26 mouse cellular contexts compared by ENCODE assay signal in the genomic region with DNA sequence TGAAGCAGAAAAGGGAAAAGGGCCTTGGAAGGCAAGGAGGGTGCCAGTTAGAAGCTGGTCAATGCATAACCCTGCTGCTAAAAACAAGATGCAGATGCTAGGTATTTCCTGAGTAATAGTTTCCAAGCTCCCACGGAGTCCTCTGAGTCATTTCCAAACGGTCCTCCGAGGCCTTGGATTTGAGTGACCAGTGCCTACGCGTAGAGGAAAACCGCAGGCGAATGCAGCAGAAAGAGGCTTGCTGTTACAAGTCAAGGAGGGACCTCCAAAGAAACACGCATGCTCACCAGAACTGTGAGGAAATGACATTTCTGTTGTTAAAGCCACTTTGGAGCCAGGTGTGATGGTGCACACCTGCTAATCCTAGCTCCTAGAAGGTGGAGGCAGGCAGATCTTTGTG. TPM values are rescaled to one million over a fixed set of nuclear protein-coding genes. Genes with fewer than 3 reads are reported as not detected.
A peak's percentile ranks its signal among the peaks of the same experiment; 100 is the strongest.
DNase-seq lines count a peak whose midpoint lies in the region; ATAC-seq lines count a peak whose summit lies in the region.
"Had no signal": no experiment of that assay in that cellular context is flagged by ENCODE, and none has a peak within 500 bp of the region (broad histone marks: within the 10 kb centered on the region; RNA-seq: fewer than 3 reads in every experiment).

No protein-coding gene starts in this region.

- no peak overlapping the region for H3K4me3 ChIP-seq in midbrain, embryonic 15.5 days
- H3K4me3 ChIP-seq: embryonic facial prominence, embryonic 15.5 days; erythroblast, embryonic 14.5 days; gastrocnemius, adult 2 months; heart, embryonic 13.5 days; hindbrain, embryonic 15.5 days had no signal

- WGBS in midbrain, embryonic 15.5 days, result 95% methylated on average over 8 of the region's 8 CpGs

- no peak overlapping the region for H3K4me2 ChIP-seq in midbrain, embryonic 15.5 days
- H3K4me2 ChIP-seq: embryonic facial prominence, embryonic 15.5 days; heart, embryonic 13.5 days; hindbrain, embryonic 15.5 days had no signal

- no peaks in the 10 kb centered on the region for H3K9me3 ChIP-seq in midbrain, embryonic 15.5 days
- H3K9me3 ChIP-seq: embryonic facial prominence, embryonic 15.5 days; heart, embryonic 13.5 days; hindbrain, embryonic 15.5 days had no signal

- DNase-seq in 3134 (ENCODE audit: extremely low read depth, insufficient read length, low spot score) (peak; percentile 21), 416B (ENCODE audit: low read depth) (peak; percentile 68)
- DNase-seq in adrenal gland, adult 2 months, result peak; percentile 86
- DNase-seq in adrenal gland, postnatal 25 days, result peak; percentile 61
- no peak for DNase-seq in layer of hippocampus, postnatal 10 days (ENCODE audit: low spot score in 2 of 2)
- DNase-seq in cerebellum, adult 11-12 months, result no peak
- DNase-seq: cerebellum, adult 18-20 months; cerebellum, adult 9-11 months; cerebellum, postnatal 36 days; forebrain, postnatal 0 days; gastrocnemius, adult 2 months; gastrocnemius, postnatal 25 days; heart, adult 11 months; heart, postnatal 36 days; kidney, adult 9 months had no signal

- H3K27me3 ChIP-seq in midbrain, embryonic 15.5 days (replicated peaks), result no peaks in the 10 kb centered on the region
- H3K27me3 ChIP-seq: embryonic facial prominence, embryonic 15.5 days; heart, embryonic 13.5 days; hindbrain, embryonic 15.5 days had no signal

- H3K36me3 ChIP-seq in midbrain, embryonic 15.5 days (replicated peaks), result no peaks in the 10 kb centered on the region
- H3K36me3 ChIP-seq: embryonic facial prominence, embryonic 15.5 days; heart, embryonic 13.5 days; hindbrain, embryonic 15.5 days had no signal

- no peaks in the 10 kb centered on the region for H3K4me1 ChIP-seq in midbrain, embryonic 15.5 days
- H3K4me1 ChIP-seq: embryonic facial prominence, embryonic 15.5 days; heart, embryonic 13.5 days; hindbrain, embryonic 15.5 days had no signal

- no peak for ATAC-seq in midbrain, embryonic 15.5 days (replicated peaks)
- ATAC-seq: forebrain, postnatal 0 days; intestine, embryonic 16.5 days had no signal

- no peak overlapping the region for H3K27ac ChIP-seq in midbrain, embryonic 15.5 days
- H3K27ac ChIP-seq: embryonic facial prominence, embryonic 15.5 days; gastrocnemius, adult 2 months; heart, embryonic 13.5 days; hindbrain, embryonic 15.5 days had no signal

- no peak overlapping the region for H3K9ac ChIP-seq in midbrain, embryonic 15.5 days
- H3K9ac ChIP-seq: embryonic facial prominence, embryonic 15.5 days; forebrain, postnatal 0 days; heart, embryonic 13.5 days; hindbrain, embryonic 15.5 days had no signal

RNA-seq across cellular contexts. Expression of gene Vps4a, which starts 7.5 kb away (rescaled TPM):
- 10 to 100 TPM; 78.8 to 99.8 TPM for total RNA-seq in adrenal gland, adult 2 months (2021)
- 17.8 and 19.4 TPM in 2 replicates for polyA plus RNA-seq in adrenal gland, adult 2 months (2012; rRNA removed)
- total RNA-seq in adrenal gland, postnatal 25 days (2021), result 78.7 and 102 TPM in 2 replicates
- total RNA-seq in layer of hippocampus, postnatal 10 days (2021), result 100 to 1,000 TPM; 108 to 119 TPM
- polyA plus RNA-seq in midbrain, embryonic 15.5 days (2015; fragmentation: Nextera tagmentation; extraction: Ambion mirVana), result 147 and 151 TPM in 2 replicates

RNA-seq across cellular contexts. Expression of gene Pdf, which starts 24.9 kb away (rescaled TPM):
- 10 to 100 TPM; 40.4 to 62.3 TPM for total RNA-seq in adrenal gland, adult 2 months (2021)
- 133 and 144 TPM in 2 replicates for polyA plus RNA-seq in adrenal gland, adult 2 months (2012; rRNA removed)
- total RNA-seq in adrenal gland, postnatal 25 days (2021), result 41.0 and 63.8 TPM in 2 replicates
- total RNA-seq in layer of hippocampus, postnatal 10 days (2021), result 10 to 100 TPM; 23.6 to 27.6 TPM
- 35.8 and 40.4 TPM in 2 replicates for polyA plus RNA-seq in midbrain, embryonic 15.5 days (2015; fragmentation: Nextera tagmentation; extraction: Ambion mirVana)

RNA-seq across cellular contexts. Expression of gene Cog8, which starts 33.0 kb away (rescaled TPM):
- 10 to 100 TPM; 36.6 to 37.6 TPM for total RNA-seq in adrenal gland, adult 2 months (2021)
- polyA plus RNA-seq in adrenal gland, adult 2 months (2012; rRNA removed), result 31.1 and 36.8 TPM in 2 replicates
- total RNA-seq in adrenal gland, postnatal 25 days (2021), result 47.9 and 48.6 TPM in 2 replicates
- total RNA-seq in layer of hippocampus, postnatal 10 days (2021), result 10 to 100 TPM; 24.9 to 27.8 TPM
- 42.0 and 44.8 TPM in 2 replicates for polyA plus RNA-seq in midbrain, embryonic 15.5 days (2015; fragmentation: Nextera tagmentation; extraction: Ambion mirVana)

RNA-seq across cellular contexts. Expression of gene Nip7, which starts 33.2 kb away (rescaled TPM):
- 10 to 100 TPM; 49.3 to 54.3 TPM for total RNA-seq in adrenal gland, adult 2 months (2021)
- 15.3 and 17.2 TPM in 2 replicates for polyA plus RNA-seq in adrenal gland, adult 2 months (2012; rRNA removed)
- 44.8 and 45.7 TPM in 2 replicates for total RNA-seq in adrenal gland, postnatal 25 days (2021)
- total RNA-seq in layer of hippocampus, postnatal 10 days (2021), result 10 to 100 TPM; 57.3 to 66.3 TPM
- polyA plus RNA-seq in midbrain, embryonic 15.5 days (2015; fragmentation: Nextera tagmentation; extraction: Ambion mirVana), result 70.2 and 71.1 TPM in 2 replicates

RNA-seq across cellular contexts. Expression of gene Tmed6, which starts 42.0 kb away (rescaled TPM):
- total RNA-seq in adrenal gland, adult 2 months (2021), result not detected
- not detected in 2 replicates for polyA plus RNA-seq in adrenal gland, adult 2 months (2012; rRNA removed)
- total RNA-seq in adrenal gland, postnatal 25 days (2021), result not detected in 2 replicates
- not detected for total RNA-seq in layer of hippocampus, postnatal 10 days (2021)
- not detected in 2 replicates for polyA plus RNA-seq in midbrain, embryonic 15.5 days (2015; fragmentation: Nextera tagmentation; extraction: Ambion mirVana)
- total RNA-seq: forebrain, postnatal 0 days; gastrocnemius, adult 2 months; gastrocnemius, postnatal 25 days; heart, postnatal 36 days had no signal
- polyA plus RNA-seq: C2C12; embryonic facial prominence, embryonic 11.5 days; embryonic facial prominence, embryonic 15.5 days; erythroblast, embryonic 14.5 days; forebrain, embryonic 11.5 days; forebrain, postnatal 0 days; heart, embryonic 13.5 days; heart, postnatal 0 days; hindbrain, embryonic 11.5 days; hindbrain, embryonic 15.5 days had no signal

Comparison
In these comparisons a context has a peak if more than half of its experiments do, and no peak if none do; other contexts are left out.
1. DNase-seq: peak in 3134 (single experiment), 416B (single experiment), adrenal gland, adult 2 months (single experiment) and adrenal gland, postnatal 25 days (single experiment); none in layer of hippocampus, postnatal 10 days (0 of 2) and cerebellum, adult 11-12 months (single experiment).